Mouse (Mus musculus) induced T-regulatory cell, adult 2 months (primary cell): ENCODE measurements at regions not wholly inside any gene's neighbourhood (a gene's known extent, or its start where the extent isn't known, plus 50 kb on each side); places are given as distances from the start of the nearest gene placed in this dataset.

Source experiments
- DNase-seq: peaks from one replicate; pipeline ENCODE4 v3.0.0-alpha.2; 2012; ENCODE audit warnings: low read depth

DNA sequence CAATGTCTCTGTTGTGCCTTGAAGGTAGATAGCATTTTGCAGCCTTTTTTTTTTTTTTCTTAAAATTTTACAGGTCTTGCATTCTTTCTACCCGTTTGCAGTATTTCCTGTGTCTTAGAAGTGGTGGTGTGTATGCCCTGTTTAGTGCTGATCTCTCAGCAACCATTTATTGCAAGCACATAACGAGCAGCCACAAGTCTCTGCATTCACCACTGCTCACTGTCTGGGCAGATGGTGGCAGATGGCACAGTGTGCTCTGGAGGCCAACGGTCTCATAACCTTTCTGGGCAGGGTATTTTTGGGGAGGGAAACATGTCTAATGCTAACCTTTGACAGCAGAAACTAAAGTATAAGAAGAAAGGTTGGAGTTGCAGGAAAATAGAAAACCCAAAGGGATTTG lies 266.1 kb upstream of the Ptger4 start:
- DNase-seq, result peak; percentile 72

DNA sequence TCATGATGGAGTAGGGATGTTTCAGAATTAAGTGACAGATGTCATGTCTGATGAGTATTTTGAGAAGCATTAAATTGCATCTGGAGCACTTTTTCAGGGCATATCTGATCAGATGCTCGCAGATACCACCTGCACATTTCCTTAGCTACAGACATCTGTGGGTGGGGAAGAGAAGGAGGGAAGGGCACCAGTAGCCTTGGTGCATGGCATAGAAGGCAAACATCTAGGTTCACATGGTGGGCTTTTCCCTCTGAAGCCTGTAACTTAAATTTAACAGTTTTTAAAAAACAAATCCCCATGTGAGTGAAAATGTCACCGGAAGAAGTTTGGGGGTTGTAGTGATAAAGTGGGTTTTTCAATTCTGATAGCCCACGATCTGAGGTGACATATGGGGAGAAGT lies 267.1 kb upstream of the Ptger4 start:
- DNase-seq, result peak; percentile 64

- peak; percentile 77 for DNase-seq
These were observed 268.6 kb upstream of the Ptger4 start for GRCm38 (mm10) chr15:5512546-5512945.

GRCm38 (mm10) chr15:5513146-5513545 lies 269.2 kb upstream of the Ptger4 start:
- peak; percentile 63 for DNase-seq

DNA sequence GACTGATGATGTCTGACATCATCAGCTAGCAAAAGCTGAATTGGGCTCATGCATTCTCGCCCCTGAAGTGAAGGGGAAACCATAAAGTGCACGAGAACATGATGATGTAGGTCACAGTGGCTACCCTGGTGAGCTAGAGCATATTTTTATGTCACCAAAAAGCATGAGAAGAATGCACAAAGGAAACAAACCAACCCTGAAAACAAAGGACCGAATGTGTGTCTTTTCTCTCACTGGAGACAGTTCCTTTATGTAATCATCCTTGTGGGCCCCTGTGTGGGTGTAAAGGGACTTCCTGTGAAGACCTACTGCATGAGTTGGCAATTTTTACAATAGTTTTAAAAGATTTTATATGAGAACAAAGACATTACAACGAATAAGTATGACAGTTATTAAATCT lies 270.2 kb upstream of the Ptger4 start:
- DNase-seq, result peak; percentile 85

GRCm38 (mm10) chr15:5517244-5517966 lies 273.4 kb upstream of the Ptger4 start:
- peak; percentile 79 for DNase-seq

GRCm38 (mm10) chr15:5519552-5519951 lies 275.6 kb upstream of the Ptger4 start:
- no peak for DNase-seq

DNA sequence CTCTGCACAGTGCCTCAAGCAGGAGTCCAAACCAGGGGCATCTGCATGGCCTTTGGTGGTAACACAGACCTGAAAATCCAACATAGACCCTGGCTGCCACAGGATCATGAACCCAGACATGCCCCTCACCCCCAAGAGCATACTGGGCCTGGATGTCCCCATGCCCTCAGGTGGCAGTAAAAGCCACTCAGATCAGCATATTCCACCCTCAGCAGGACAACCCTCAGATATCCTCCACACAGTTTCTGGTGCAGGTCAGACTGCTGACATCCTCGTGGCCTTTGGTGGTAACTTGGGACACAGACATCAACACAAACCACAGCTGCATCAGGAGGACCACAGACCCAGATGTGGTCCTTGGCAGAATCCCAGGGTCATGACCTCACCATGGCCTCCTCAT lies 276.0 kb upstream of the Ptger4 start:
- DNase-seq, result no peak

- DNase-seq, result no peak
These were observed 284.6 kb upstream of the Ptger4 start for GRCm38 (mm10) chr15:5528619-5529018.

DNA sequence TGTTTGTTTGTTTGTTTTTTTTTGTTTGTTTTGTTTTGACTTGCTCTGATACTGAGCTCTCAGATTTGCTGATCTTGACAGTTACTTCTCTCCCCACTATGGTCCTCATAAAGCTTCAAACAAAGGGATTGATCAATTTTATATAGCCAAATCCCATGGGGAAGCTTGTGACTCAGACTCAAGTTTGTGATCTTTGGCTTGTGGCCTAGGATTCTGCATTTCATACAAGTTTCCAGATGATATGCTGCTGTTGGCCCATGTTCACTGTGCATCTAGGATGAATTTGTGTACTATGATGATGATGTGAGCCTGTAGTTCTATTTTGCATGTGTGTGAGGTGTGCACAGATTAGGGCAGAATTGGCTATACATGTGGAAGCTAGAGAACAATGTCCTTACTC lies 289.7 kb upstream of the Ptger4 start:
- no peak for DNase-seq

DNA sequence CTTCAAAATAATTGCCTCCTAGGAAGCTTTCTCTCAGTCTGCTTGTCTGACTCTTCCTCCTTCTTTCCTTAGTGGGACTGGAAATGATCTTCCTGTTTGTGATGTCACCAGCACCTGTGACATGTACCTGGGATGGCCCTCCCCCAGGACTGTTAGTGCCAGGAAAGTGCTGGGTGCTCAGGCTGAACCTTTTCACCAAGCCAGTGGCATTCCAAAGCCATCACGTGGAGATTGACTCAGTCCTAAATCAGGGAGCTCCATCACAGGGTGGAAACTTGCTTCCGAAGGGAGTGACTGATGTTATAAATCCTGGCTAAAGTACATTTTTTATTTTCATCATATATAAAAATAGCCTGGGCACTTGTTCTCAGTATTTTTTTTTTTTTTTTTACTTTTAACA lies 293.4 kb upstream of the Ptger4 start:
- DNase-seq, result no peak

- no peak for DNase-seq
These were observed 295.4 kb upstream of the Ptger4 start for GRCm38 (mm10) chr15:5539301-5539928.

- peak; percentile 80 for DNase-seq
These were observed 310.5 kb upstream of the Ptger4 start for GRCm38 (mm10) chr15:5554526-5554925.

- no peak for DNase-seq
These were observed 310.9 kb upstream of the Ptger4 start for GRCm38 (mm10) chr15:5554926-5555325.

GRCm38 (mm10) chr15:5555381-5556066 lies 311.5 kb upstream of the Ptger4 start:
- no peak for DNase-seq

DNA sequence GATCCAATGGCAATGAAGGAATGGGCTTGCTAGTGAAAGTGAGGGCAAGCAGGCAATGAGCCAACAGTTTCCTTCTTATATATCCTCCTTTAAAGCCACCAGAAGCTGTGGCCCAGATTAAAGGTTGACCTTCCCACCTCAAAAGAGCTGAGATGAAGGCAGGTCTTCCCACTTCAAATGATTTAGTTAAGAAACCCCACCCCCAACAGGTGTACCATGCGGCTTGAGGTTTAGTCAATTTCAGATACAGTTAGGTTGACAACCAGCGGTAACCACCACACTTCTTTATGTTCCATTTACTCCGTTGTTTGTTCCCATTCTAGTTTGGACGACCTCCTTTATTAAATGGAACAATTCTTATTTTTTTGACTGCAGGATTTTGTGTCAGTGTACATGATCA lies 317.8 kb upstream of the Ptger4 start:
- DNase-seq, result peak; percentile 48

DNA sequence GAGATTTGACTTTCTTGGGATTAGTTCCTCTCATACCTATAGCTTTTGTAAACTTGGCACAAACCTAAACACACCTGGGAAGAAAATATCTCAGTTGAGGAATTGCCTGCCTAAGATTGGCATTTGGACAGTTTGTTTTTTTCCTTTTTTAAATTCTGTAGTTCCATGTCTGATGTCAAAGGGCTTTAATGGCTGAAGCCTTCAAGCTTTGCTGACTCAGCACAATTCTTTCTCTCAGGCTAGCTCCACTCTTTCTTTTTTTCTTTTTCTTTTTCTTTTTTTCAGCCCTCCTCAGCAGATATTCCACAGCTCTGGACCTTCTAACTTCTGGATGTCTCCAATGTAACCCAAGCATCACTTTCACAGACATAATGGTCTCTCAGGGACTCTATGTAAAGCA lies 330.4 kb upstream of the Ptger4 start:
- DNase-seq, result no peak

DNA sequence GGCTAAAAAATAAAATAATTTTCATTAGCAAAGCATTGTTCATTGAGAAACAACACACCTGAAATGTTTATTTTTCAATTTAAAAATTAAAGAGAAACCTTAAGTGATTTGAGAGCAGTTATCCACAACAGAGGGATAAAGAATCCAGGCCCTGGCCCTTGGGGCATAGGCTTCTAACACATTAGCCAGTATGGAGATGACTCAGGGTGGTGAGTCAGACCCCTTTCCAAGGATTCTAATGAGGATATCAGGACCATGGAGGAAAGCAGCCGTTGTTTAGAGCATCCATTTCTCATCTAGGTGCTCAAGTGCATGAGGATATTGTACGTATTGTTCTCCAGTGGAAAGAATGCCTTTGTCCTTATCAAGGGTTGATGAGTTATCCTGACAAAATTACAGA lies 335.6 kb upstream of the Ptger4 start:
- DNase-seq, result no peak

- no peak for DNase-seq
These were observed 336.4 kb upstream of the Ptger4 start for GRCm38 (mm10) chr15:5580416-5580815.

- DNase-seq, result no peak
These were observed 340.4 kb upstream of the Ptger4 start for GRCm38 (mm10) chr15:5584381-5584780.

DNA sequence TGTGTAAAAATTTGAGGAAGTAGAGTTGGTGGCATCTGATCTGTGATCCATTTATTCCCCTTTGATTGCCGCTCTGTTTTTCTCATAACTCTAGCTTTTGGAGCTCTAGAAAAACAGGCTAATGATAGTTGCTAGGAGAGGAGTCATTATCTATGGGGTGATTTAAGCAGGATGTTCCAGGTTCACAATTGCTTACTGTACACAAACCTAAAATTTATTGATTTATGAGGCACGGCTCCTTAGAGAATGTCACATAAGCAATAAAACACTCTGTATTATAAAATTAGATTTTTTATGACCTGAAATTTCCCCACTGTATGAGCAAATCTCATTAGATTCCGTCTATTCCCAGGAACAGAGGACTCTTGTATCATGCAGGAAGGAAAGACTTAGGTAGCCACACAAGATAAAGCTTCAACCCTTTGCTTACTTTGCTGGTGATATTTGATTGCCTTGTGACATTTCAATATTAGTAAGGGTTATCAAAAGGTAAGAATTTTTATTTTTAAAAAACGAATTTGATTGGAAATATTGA lies 360.8 kb upstream of the Ptger4 start:
- DNase-seq, result no peak

DNA sequence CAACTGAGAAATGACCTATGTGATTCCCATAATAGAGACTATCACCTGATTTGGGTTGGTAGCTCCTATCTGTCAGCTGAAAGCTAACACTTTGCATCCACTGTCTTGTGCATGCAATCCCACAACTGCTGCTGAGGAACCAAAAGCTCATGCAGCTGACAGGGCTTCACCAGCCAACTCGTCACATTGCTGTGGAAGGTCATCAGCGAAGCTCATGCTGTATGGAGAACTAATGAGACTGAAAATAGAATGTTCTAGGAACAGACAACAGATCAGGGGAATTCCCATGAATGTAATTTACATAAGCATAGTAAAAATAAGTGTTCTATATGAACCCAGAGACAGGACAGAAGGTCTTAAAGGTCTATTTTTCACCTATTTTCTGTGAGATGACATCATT lies 363.5 kb upstream of the Ptger4 start:
- peak; percentile 53 for DNase-seq

- DNase-seq, result no peak
These were observed 379.0 kb upstream of the Ptger4 start for GRCm38 (mm10) chr15:5623021-5623420.
